Mouse (Mus musculus) thymus, postnatal 0 days (tissue): ENCODE data around the gene Aldh2. TPM values are rescaled to one million over a fixed set of nuclear protein-coding genes. Genes with fewer than 3 reads are reported as not detected.
"Not testable (repeated sequence)": the region's sequence is repeated elsewhere in the genome, so short reads cannot be mapped to it uniquely, and the experiment has no call there.

ENCODE experiments used
- DNase-seq: peaks from one replicate; pipeline ENCODE4 v3.0.0-alpha.2; 2015; ENCODE audit warnings: low spot score
- polyA plus RNA-seq: library from polyadenylated mRNA; unstranded; fragments of >200 nt; fragmentation: Nextera tagmentation; extraction: Ambion mirVana; gene quantifications from 2 replicates; pipeline ENCODE4 v1.2.1, GENCODE M21; 2015

Aldh2 gene
- polyA plus RNA-seq = 127 and 128 TPM in 2 replicates

DNA sequence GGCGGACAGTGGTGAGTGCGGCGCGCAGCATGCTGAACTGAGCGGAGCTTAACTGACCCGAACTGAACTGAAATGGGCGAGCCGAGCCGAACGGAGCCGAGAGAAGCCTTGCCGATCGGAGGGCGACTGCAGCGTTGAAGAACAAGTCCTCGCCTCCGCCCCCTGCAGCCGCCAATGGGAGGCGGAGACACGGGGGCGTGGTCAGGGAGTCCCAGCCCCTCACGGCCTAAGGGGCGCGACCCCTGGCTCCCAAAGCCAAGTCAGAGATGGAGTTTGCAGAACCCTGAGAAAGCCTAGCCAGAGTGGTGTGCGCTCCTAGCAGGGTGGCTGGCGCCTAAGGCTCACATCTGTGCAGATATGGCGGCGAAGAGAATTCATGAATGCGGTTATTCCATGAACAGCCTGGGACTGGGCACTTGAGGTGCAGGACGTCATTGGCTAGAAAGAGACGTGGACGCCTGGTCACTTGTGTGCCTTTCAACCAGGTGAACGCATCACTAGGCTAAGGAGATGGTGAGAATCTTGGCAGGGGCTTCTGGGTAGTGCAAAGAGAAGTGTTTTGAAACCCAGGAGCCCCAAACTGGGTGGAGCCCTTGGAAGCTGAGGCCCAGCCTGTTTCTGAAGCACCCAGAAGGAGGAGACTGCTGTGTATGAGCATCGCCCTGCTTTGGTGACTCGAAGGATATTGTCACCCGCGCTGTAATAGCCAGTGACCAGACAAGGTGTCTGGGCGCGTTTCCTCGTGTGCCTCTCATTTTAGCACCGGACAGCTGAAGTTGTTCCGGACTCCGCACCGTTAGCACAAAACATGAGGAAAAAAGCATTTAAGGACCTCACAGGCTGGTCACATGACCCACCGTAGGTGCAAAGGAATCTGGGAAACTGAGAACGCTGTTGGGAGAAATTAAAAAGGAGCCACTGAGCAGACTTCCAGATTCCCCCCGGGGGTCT, at the start of gene Aldh2:
Gene Aldh2, minus strand, starts transcription at position 374 of the 951 bp plus-strand sequence.
- DNase-seq = peak; percentile 89

DNA sequence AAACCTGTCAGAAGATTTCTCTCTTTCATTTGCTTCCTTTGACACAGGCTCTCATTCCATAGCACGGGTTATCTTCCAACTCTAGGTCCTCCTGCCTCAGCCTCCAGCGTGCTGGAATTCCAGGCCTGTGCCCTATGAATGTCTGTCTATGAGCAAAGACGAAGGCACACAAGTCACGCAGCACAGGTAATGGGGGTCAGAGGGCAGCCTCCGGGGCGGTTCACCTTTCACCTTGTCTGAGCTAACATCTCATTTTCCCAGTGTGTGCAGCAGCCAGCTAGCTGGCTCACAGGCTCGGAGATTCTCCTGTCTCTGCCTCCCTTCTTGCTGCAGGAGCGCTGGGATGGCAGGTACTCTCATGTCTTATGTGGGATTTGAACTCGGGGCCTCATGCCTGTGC, 46.0 kb upstream of the Aldh2 start:
- no peak for DNase-seq

DNA sequence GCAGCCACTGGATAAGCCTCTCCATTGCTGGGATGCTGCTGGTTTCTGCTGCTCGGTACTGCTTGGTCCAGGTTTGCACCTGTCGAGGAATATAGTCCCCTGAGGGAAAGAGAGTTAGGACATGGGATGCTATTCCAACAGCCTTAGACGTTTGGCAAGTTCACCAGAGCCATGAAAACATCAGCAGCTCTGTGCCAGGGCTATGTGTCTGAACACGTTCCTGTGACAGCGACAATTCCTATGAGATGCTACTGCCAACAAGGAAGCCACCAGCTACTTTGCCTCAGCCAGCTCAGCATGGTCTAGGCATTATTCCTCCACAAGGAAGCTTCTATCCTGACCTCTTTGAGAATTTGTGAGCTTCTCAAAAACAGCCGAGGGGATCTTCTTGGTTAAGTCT, 43.7 kb upstream of the Aldh2 start:
- no peak for DNase-seq

DNA sequence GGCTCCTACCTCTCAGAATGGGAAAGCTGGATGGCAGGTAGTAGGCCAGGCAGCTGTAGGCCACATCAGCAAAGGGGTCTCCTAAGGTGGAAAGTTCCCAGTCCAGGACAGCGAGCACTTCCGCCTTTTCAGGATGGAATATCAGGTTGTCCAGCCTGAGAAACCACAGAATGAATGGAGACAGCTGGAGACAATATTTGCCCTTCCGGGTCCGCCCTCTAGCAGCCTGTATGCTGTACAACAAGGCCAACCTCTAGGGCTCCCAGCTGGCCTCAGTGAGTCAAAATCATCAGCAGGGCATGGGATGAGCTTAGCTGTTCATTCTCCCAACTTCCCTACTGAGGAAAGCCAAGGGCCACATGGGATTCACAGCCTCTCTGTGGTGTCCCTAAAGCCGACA, 41.0 kb upstream of the Aldh2 start:
- DNase-seq = no peak

- no peak for DNase-seq
These were observed 39.2 kb upstream of the Aldh2 start for GRCm38 (mm10) chr5:121632804-121633203.

DNA sequence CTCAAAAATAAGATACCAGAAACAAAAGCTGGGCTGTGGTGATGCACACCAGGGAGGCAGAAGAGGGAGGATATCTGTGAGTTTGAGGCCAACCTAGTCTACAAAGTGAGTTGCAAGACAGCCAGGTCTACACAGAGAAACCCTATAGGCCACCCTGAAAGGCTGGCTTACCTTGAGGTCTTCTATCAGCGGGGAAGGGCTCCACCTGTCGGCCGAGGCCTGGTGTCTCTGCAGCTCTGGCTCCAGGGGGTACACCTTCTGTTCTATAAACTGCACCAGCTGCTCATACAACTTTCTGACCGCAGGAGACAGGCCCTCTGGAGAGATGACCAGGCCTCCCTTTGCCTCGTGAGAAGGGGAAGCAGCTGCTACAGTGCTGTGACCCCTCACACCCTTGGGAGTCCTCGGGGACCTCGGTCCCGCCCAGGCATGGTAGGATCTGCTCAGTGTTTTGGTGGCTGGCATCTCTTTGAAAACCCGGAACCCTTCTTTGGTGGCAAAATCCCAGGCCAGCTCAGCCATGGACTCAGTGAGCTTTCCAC, 37.6 kb upstream of the Aldh2 start:
- DNase-seq = not testable (repeated sequence)

- peak; percentile 77 for DNase-seq
These were observed 34.2 kb upstream of the Aldh2 start for GRCm38 (mm10) chr5:121627871-121628270.

GRCm38 (mm10) chr5:121623241-121623640, 29.6 kb upstream of the Aldh2 start:
- no peak for DNase-seq

DNA sequence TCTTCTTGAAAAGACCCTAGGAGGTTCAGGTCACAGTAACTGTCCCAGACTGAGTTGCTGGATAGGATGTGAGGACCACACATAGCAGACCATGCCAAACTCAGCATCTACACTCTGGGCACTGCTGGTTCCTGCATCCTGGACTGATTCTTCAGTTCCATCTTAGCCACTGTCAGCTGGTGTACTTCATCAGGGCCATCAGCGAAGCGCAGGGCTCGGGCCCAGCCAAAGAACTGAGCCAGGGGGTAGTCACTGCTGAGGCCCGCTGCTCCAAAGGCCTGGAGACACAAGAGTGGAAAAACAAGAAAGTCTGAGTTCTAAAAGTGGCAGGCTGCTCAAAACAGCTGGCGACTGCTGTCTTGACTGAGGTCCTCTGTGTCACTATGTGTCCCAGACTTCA, 27.5 kb upstream of the Aldh2 start:
- no peak for DNase-seq

GRCm38 (mm10) chr5:121618592-121619513, 25.2 kb upstream of the Aldh2 start, which contains the start of gene Acad12:
Acad12 (minus strand) TSS chr5:121618938.
- DNase-seq = peak; percentile 84

DNA sequence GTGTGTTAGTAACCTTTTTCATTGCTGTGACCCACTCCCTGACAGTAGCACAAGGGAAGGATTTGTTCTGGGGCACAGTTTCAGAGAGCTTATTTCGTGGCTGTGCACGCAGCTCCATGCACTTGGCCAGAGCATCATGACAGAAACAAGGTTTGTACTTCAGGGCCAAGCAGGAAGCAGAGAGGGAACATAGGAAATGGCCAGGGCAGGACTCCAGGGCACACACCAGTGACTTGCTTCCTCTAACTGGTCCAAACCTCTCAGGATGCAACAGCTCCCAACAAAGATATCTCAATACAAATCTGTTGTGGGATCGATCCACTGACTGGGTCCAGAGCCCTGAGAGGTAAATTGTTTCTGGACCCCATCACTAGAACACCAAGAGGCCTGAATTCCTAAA, 21.3 kb upstream of the Aldh2 start:
- DNase-seq = not testable (repeated sequence)

GRCm38 (mm10) chr5:121612036-121612435, 18.4 kb upstream of the Aldh2 start:
- DNase-seq = no peak

GRCm38 (mm10) chr5:121609556-121610135, 16.0 kb upstream of the Aldh2 start:
- not testable (repeated sequence) for DNase-seq

DNA sequence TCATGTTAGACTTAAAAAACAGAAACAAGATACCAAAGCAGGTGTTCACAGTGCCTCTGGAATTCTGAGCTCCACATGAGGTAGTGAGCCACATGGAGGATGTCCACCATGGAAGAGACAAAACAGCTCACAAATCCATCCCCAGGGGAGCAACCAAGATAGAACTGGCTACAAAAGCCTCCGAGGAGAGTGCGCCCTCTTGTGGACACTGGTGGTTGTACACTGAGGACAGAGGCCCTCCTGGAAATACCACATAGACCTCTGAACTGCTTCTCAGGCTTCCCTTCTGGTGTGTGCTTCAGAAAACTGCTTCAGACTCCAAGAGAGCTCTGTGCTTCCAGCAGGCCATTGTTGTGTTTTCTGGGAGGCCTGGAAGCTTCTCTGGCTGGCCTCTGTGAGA, 12.5 kb upstream of the Aldh2 start:
- peak; percentile 79 for DNase-seq

DNA sequence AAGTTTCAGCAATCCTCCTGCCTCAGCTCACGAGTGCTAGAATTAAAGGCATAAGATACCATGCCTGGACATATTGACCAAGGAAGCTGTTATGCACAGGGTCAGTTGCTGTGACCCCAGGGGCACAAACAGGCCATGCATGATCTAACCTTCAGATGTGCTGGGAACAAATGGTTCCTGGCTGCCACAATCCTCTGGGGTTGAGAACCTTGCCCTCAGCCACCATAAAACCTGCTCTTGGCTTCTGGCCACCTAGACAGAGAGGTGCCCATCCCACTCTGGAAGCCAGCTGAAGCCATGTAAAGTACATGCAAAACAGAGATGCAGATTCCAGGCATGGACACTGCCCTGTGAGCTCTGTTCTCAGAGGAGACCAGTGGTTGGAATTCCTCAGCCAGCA, 10.2 kb upstream of the Aldh2 start:
- not testable (repeated sequence) for DNase-seq

- peak; percentile 82 for DNase-seq
These were observed 8.1 kb upstream of the Aldh2 start for GRCm38 (mm10) chr5:121601547-121602299.

DNA sequence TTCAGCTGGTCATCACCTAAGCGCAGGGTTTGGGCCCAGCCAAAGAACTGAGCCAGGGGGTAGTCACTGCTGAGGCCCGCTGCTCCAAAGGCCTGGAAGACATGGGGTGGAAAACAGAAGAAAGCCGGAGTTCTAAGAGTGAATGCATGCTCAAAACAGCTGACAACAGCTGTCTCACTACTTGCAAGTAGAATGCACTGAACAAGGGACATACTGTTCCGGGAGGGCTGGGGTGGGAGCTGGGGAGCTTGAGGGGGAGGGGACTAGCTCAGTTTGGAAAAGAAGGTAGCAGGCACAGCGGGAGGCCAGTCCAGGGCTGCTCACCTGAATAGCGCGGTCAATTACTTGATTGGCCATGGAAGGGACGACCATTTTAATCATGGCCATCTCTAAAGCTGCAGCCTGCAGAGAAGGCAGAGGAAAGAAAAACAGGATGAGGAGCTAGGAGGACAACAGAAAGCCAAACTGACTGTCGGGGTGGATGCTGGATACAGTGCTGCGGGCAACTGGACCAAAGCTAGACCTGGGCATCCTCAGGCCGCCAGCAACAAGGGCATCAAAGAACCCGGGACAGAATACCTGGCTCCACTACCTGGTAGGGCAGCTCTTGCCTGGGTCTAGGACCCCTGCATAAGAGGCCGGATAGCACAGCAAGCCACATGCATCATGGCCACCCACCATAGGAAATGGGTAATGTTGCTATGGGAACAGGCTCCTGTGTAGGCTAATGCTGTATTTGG, 5.4 kb upstream of the Aldh2 start:
- no peak for DNase-seq

GRCm38 (mm10) chr5:121597991-121598537, 4.4 kb upstream of the Aldh2 start:
- no peak for DNase-seq

GRCm38 (mm10) chr5:121597332-121597731, 3.7 kb upstream of the Aldh2 start:
- no peak for DNase-seq
